Mouse (Mus musculus) intestine, postnatal 0 days (tissue): Measurements from ENCODE around the gene Rex1bd. TPM values are rescaled to one million over a fixed set of nuclear protein-coding genes. Genes with fewer than 3 reads are reported as not detected.

Source experiments
- ATAC-seq: fragments of 200-750 bp; cut with Nextera tagmentation; 2 replicates; pipeline ENCODE4 v1.8.0; 2017; ENCODE audit warnings: mild to moderate bottlenecking, moderate TSS enrichment, moderate library complexity
- H3K27ac ChIP-seq: fragments of 300-500 bp; sonication (generic); 2 replicates; pipeline ENCODE4 v1.5.1; 2014; ENCODE audit warnings: mild to moderate bottlenecking, low read depth, low read length, moderate library complexity
- H3K27me3 ChIP-seq: fragments of 300-500 bp; sonication (generic); replicated peaks from 2 replicates; pipeline ENCODE4 v1.6.1; 2014; ENCODE audit warnings: low read length, mixed read lengths; ENCODE audit not compliant: control insufficient read depth, insufficient read depth
- H3K36me3 ChIP-seq: fragments of 300-500 bp; sonication (generic); 2 replicates; pipeline ENCODE4 v1.6.1; 2014; ENCODE audit warnings: mild to moderate bottlenecking, moderate library complexity; ENCODE audit not compliant: control insufficient read depth, insufficient read depth
- H3K4me1 ChIP-seq: fragments of 300-500 bp; sonication (generic); replicated peaks from 2 replicates; pipeline ENCODE4 v1.6.1; 2014; ENCODE audit warnings: antibody characterized with exemption, low read length, mixed read lengths; ENCODE audit not compliant: control insufficient read depth, insufficient read depth
- H3K4me2 ChIP-seq: fragments of 300-500 bp; sonication (generic); replicated peaks from 2 replicates; pipeline ENCODE4 v1.6.1; 2014; ENCODE audit warnings: low read depth, mild to moderate bottlenecking, moderate library complexity
- H3K4me3 ChIP-seq: fragments of 300-500 bp; sonication (generic); 2 replicates; pipeline ENCODE4 v1.5.1; 2014; ENCODE audit warnings: low read depth, low read length
- H3K9ac ChIP-seq: fragments of 300-500 bp; sonication (generic); 2 replicates; pipeline ENCODE4 v1.6.1; 2014; ENCODE audit warnings: mild to moderate bottlenecking, low read depth, low read length
- H3K9me3 ChIP-seq: fragments of 300-500 bp; sonication (generic); 2 replicates; pipeline ENCODE4 v1.6.1; 2016; ENCODE audit warnings: mixed run types; ENCODE audit not compliant: control insufficient read depth
- CTCF ChIP-seq: sonication (generic); IDR thresholded peaks from 2 replicates; pipeline ENCODE4 v1.5.1; 2016; ENCODE audit warnings: low read depth, mild to moderate bottlenecking, control low read depth, antibody characterized with exemption, moderate library complexity
- WGBS: fragments of 180-500 bp; shearing (Covaris S2); extraction: QIAGEN DNeasy Blood & Tissue Kit; methylation state at CpG from one replicate; pipeline ENCODE4 v1.1.7; 2014; 5-methylcytosine and 5-hydroxymethylcytosine counted together
- polyA plus RNA-seq: library from polyadenylated mRNA; unstranded; fragments of >200 nt; fragmentation: Nextera tagmentation; extraction: Ambion mirVana; gene quantifications from 2 replicates; pipeline ENCODE4 v1.2.1, GENCODE M21; 2015

Rex1bd gene
- polyA plus RNA-seq, 1 experiment from 2014 or later, result 148 TPM

GRCm38 (mm10) chr8:70467229-70467725 is 39.3 kb downstream of the Rex1bd start:
- H3K4me3 ChIP-seq, result no peak overlapping the region
- H3K9me3 ChIP-seq, result no peaks in the 10 kb centered on the region
- no peaks in the 10 kb centered on the region for H3K27me3 ChIP-seq
- no peak overlapping the region for H3K4me2 ChIP-seq
- WGBS, result 59% methylated on average over 5 of the region's 5 CpGs
- peaks cover 5% of the 10 kb centered on the region for H3K4me1 ChIP-seq
- ATAC-seq, result no peak
- H3K36me3 ChIP-seq, result peaks cover 7% of the 10 kb centered on the region; the same call in 1 of the 2 replicates
- no peak overlapping the region for H3K27ac ChIP-seq
- H3K9ac ChIP-seq, result no peak overlapping the region
- TF ChIP-seq CTCF, result no peak

GRCm38 (mm10) chr8:70466771-70467170 is 39.8 kb downstream of the Rex1bd start:
- Histone ChIP-seq H3K27ac (no peak overlapping the region), H3K4me2 (no peak overlapping the region), H3K36me3 (peaks cover 7% of the 10 kb centered on the region; the same call in 1 of the 2 replicates), H3K4me3 (no peak overlapping the region), H3K27me3 (no peaks in the 10 kb centered on the region), H3K9me3 (no peaks in the 10 kb centered on the region), H3K9ac (no peak overlapping the region), H3K4me1 (peaks cover 5% of the 10 kb centered on the region)
- no peak for TF ChIP-seq CTCF
- WGBS, result 53% methylated on average over 11 of the region's 11 CpGs
- ATAC-seq, result no peak

GRCm38 (mm10) chr8:70466305-70466704 is 40.2 kb downstream of the Rex1bd start:
- peaks cover 5% of the 10 kb centered on the region for H3K4me1 ChIP-seq
- no peak overlapping the region for H3K4me3 ChIP-seq
- H3K9me3 ChIP-seq, result no peaks in the 10 kb centered on the region
- no peaks in the 10 kb centered on the region for H3K27me3 ChIP-seq
- H3K36me3 ChIP-seq, result peaks cover 7% of the 10 kb centered on the region; the same call in 1 of the 2 replicates
- no peak overlapping the region for H3K4me2 ChIP-seq
- no peak overlapping the region for H3K27ac ChIP-seq
- no peak for TF ChIP-seq CTCF
- WGBS, result 80% methylated on average over 4 of the region's 4 CpGs
- ATAC-seq, result no peak
- no peak overlapping the region for H3K9ac ChIP-seq

- TF ChIP-seq CTCF, result no peak
- H3K4me1 ChIP-seq, result peaks cover 5% of the 10 kb centered on the region
- H3K4me3 ChIP-seq, result no peak overlapping the region
- WGBS, result over 99% methylated on average over 4 of the region's 4 CpGs
- H3K4me2 ChIP-seq, result no peak overlapping the region
- no peak for ATAC-seq
- H3K9ac ChIP-seq, result no peak overlapping the region
- no peaks in the 10 kb centered on the region for H3K27me3 ChIP-seq
- no peak overlapping the region for H3K27ac ChIP-seq
- H3K36me3 ChIP-seq, result peaks cover 7% of the 10 kb centered on the region; the same call in 1 of the 2 replicates
- no peaks in the 10 kb centered on the region for H3K9me3 ChIP-seq
Measured at GRCm38 (mm10) chr8:70465701-70466100, 40.9 kb downstream of the Rex1bd start.

- Histone ChIP-seq H3K9ac (no peak overlapping the region), H3K4me3 (no peak overlapping the region), H3K4me2 (no peak overlapping the region), H3K9me3 (no peaks in the 10 kb centered on the region), H3K27ac (no peak overlapping the region), H3K27me3 (no peaks in the 10 kb centered on the region), H3K36me3 (peaks cover 7% of the 10 kb centered on the region; the same call in 1 of the 2 replicates), H3K4me1 (no peaks in the 10 kb centered on the region)
- WGBS, result 91% methylated on average over 6 of the region's 6 CpGs
- no peak for TF ChIP-seq CTCF
- no peak for ATAC-seq
Measured at GRCm38 (mm10) chr8:70464162-70464561, 42.4 kb downstream of the Rex1bd start.

GRCm38 (mm10) chr8:70463306-70463705 is 43.2 kb downstream of the Rex1bd start:
- Histone ChIP-seq H3K36me3 (peaks cover 7% of the 10 kb centered on the region; the same call in 1 of the 2 replicates), H3K4me2 (no peak overlapping the region), H3K4me3 (no peak overlapping the region), H3K4me1 (no peaks in the 10 kb centered on the region), H3K27me3 (no peaks in the 10 kb centered on the region), H3K9me3 (no peaks in the 10 kb centered on the region), H3K9ac (no peak overlapping the region), H3K27ac (no peak overlapping the region)
- WGBS, result 86% methylated on average over 4 of the region's 4 CpGs
- no peak for ATAC-seq
- TF ChIP-seq CTCF, result no peak

- ATAC-seq, result no peak
- WGBS, result 78% methylated on average over 8 of the region's 8 CpGs
- Histone ChIP-seq H3K4me2 (no peak overlapping the region), H3K4me1 (no peaks in the 10 kb centered on the region), H3K4me3 (no peak overlapping the region), H3K9ac (no peak overlapping the region), H3K27ac (no peak overlapping the region), H3K27me3 (no peaks in the 10 kb centered on the region), H3K36me3 (peaks cover 7% of the 10 kb centered on the region; the same call in 1 of the 2 replicates), H3K9me3 (no peaks in the 10 kb centered on the region)
- no peak for TF ChIP-seq CTCF
Measured at GRCm38 (mm10) chr8:70462516-70462813, 44.1 kb downstream of the Rex1bd start.
